Mouse (Mus musculus): ENCODE data around the gene Spata13.

GRCm38 (mm10) chr14:60675697-60676096 lies 41.9 kb downstream of the Spata13 start:
- TF ChIP-seq POLR2A (IDR thresholded peaks at IDR 0.05; ENCODE audit: control insufficient read depth in 1 of 2, insufficient read depth in 1 of 2, low read depth in 1 of 2, low read length in 2 of 2, poor library complexity in 1 of 2) = no peak
- no peak for TF ChIP-seq EP300 (IDR thresholded peaks at IDR 0.05; ENCODE audit: low read depth in 1 of 2, low read length in 2 of 2)
- no peak for TF ChIP-seq KAT2A (conservative IDR thresholded peaks at IDR 0.05; ENCODE audit: low read depth, low read length)
- no peak for TF ChIP-seq MAX (IDR thresholded peaks at IDR 0.05; ENCODE audit: low read length)
- no peak for TF ChIP-seq CTCF (IDR thresholded peaks at IDR 0.05 in 2 of 3, conservative IDR thresholded peaks at IDR 0.05 in 1 of 3; ENCODE audit: control insufficient read depth in 1 of 3, insufficient read depth in 1 of 3, low read depth in 2 of 3, low read length in 3 of 3, poor library complexity in 1 of 3, severe bottlenecking in 1 of 3)
- no peak for TF ChIP-seq NELFE (IDR thresholded peaks at IDR 0.05; ENCODE audit: low read depth, low read length)
- TF ChIP-seq TBP (IDR thresholded peaks at IDR 0.05; ENCODE audit: low read depth, low read length) = no peak
- no peak for TF ChIP-seq MAFK (IDR thresholded peaks at IDR 0.05; ENCODE audit: borderline replicate concordance, low read depth, low read length)

All from MEL (cell line).